Mouse (Mus musculus) liver, embryonic 13.5 days (tissue): ENCODE measurements around the gene Sparcl1. TPM values are rescaled to one million over a fixed set of nuclear protein-coding genes. Genes with fewer than 3 reads are reported as not detected.

Experiments
- ATAC-seq: fragments of 200-750 bp; cut with Nextera tagmentation; 2 replicates; pipeline ENCODE4 v1.8.0; 2017; ENCODE audit warnings: low read depth, mild to moderate bottlenecking, moderate number of reproducible peaks, moderate library complexity
- DNase-seq: peaks from one replicate; pipeline ENCODE4 v3.0.0; 2022
- H3K27ac ChIP-seq: fragments of 300-500 bp; sonication (generic); 2 replicates; pipeline ENCODE4 v1.5.1; 2015; ENCODE audit warnings: moderate library complexity, mild to moderate bottlenecking, inconsistent platforms
- H3K27me3 ChIP-seq: fragments of 300-500 bp; sonication (generic); 2 replicates; pipeline ENCODE4 v1.6.1; 2015; ENCODE audit warnings: mild to moderate bottlenecking, inconsistent platforms
- H3K36me3 ChIP-seq: fragments of 300-500 bp; sonication (generic); 2 replicates; pipeline ENCODE4 v1.6.1; 2015; ENCODE audit warnings: mild to moderate bottlenecking, inconsistent platforms
- H3K4me1 ChIP-seq: fragments of 300-500 bp; sonication (generic); replicated peaks from 2 replicates; pipeline ENCODE4 v1.6.1; 2015; ENCODE audit warnings: inconsistent platforms
- H3K4me2 ChIP-seq: fragments of 300-500 bp; sonication (generic); 2 replicates; pipeline ENCODE4 v1.6.1; 2015; ENCODE audit warnings: inconsistent platforms, mild to moderate bottlenecking, moderate library complexity
- H3K4me3 ChIP-seq: fragments of 300-500 bp; sonication (generic); replicated peaks from 2 replicates; pipeline ENCODE4 v1.5.1; 2015; ENCODE audit warnings: mild to moderate bottlenecking, inconsistent platforms
- H3K9ac ChIP-seq: fragments of 300-500 bp; sonication (generic); 2 replicates; pipeline ENCODE4 v1.6.1; 2015; ENCODE audit warnings: mild to moderate bottlenecking, inconsistent platforms
- H3K9me3 ChIP-seq: fragments of 300-500 bp; sonication (generic); replicated peaks from 2 replicates; pipeline ENCODE4 v1.6.1; 2016; ENCODE audit warnings: inconsistent platforms
- WGBS: fragments of 180-500 bp; shearing (Covaris S2); methylation state at CpG from one replicate; pipeline ENCODE4 v1.1.7; 2015; ENCODE audit not compliant: insufficient replicate concordance; 5-methylcytosine and 5-hydroxymethylcytosine counted together
- polyA plus RNA-seq: library from polyadenylated mRNA; unstranded; fragments of >200 nt; fragmentation: Nextera tagmentation; extraction: Ambion mirVana; gene quantifications from 2 replicates; pipeline ENCODE4 v1.2.1, GENCODE M21; 2015

Sparcl1 gene
- polyA plus RNA-seq, 1 experiment from 2014 or later: 2.0 TPM

DNA sequence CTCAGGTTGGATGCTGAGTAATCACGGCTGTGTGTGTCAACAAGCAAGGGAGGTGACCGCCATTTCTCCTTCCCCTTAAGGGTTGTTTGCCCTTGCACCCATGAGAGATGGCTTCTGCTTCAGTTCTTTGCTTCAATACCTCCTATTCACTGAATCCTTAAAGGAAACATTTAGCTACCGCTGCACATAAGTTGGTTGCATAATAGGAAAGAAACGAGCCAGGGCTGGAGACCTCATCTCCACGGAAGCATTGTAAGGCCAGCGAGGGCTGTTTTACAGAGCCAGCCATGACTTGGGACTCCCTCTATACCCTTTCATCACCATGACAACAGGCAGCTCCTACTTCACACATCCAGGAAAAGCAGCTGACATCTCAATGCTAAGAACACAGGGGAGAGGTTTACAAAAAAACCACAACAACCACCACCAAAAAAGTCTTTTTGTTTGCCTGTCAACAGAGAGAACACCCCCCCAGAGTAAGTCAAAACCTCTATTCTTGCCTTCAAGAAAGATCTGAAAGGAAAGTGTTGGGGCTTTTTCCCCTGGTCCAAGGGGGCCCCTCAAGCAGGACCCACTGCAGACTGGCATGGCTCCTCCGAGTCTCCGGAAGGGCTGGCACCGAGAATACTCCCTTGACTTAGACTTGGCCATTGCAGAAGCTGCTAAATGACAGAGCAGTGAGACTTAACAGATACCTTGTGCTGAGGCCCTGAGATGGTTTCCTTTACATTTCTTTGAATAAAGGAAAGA, 3.2 kb downstream of the Sparcl1 start:
- no peaks in the 10 kb centered on the region for H3K9me3 ChIP-seq
- 33% methylated on average over 9 of the region's 9 CpGs for WGBS
- no peaks in the 10 kb centered on the region for H3K36me3 ChIP-seq
- 0 out of 2 replicates have a peak, but pooled peaks cover 7% of the 10 kb centered on the region for H3K4me1 ChIP-seq
- no peak overlapping the region for H3K9ac ChIP-seq
- ATAC-seq: no peak
- no peak for DNase-seq
- H3K27ac ChIP-seq: no peak overlapping the region
- H3K27me3 ChIP-seq: peaks cover 10% of the 10 kb centered on the region; the same call in 1 of the 2 replicates
- H3K4me2 ChIP-seq: no peak overlapping the region
- no peak overlapping the region for H3K4me3 ChIP-seq

DNA sequence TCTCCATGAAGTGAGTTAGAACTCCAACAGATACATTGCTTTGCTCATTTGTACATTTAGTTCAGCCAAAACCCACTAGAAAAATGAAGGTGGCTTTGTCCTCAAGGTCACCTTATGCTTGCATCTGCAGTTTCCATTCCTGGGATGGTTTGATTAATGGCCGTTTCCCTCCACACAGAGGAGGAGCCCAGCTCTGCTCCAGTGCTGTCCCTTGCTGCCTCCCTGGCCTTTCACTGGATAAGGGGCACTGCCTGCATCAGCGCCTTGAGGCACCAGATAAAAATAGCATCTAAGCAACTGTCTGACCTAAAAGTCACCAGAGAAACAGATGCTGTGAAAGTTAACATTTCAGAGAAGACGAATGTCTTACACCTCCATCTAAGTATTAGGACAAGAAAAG, 4.0 kb downstream of the Sparcl1 start:
- no peak overlapping the region for H3K4me3 ChIP-seq

GRCm38 (mm10) chr5:104108879-104109369, 4.6 kb downstream of the Sparcl1 start:
- H3K27me3 ChIP-seq: peaks cover 10% of the 10 kb centered on the region; the same call in 1 of the 2 replicates
- no peak for DNase-seq
- peak overlapping the region; percentile 28 for H3K4me2 ChIP-seq
- 23% methylated on average over 18 of the region's 18 CpGs for WGBS
- H3K4me1 ChIP-seq: 0 out of 2 replicates have a peak, but pooled peaks cover 7% of the 10 kb centered on the region
- no peak overlapping the region for H3K9ac ChIP-seq
- no peak overlapping the region for H3K4me3 ChIP-seq
- ATAC-seq: no peak
- H3K27ac ChIP-seq: no peak overlapping the region
- no peaks in the 10 kb centered on the region for H3K9me3 ChIP-seq
- no peaks in the 10 kb centered on the region for H3K36me3 ChIP-seq

More for the DNA sequence above, 4.0 kb downstream of the Sparcl1 start:
- no peak for DNase-seq
- no peaks in the 10 kb centered on the region for H3K9me3 ChIP-seq
- ATAC-seq: no peak
- 26% methylated on average over 3 of the region's 3 CpGs for WGBS
- H3K36me3 ChIP-seq: no peaks in the 10 kb centered on the region
- 0 out of 2 replicates have a peak, but pooled peaks cover 7% of the 10 kb centered on the region for H3K4me1 ChIP-seq
- H3K9ac ChIP-seq: no peak overlapping the region
- peaks cover 10% of the 10 kb centered on the region; the same call in 1 of the 2 replicates for H3K27me3 ChIP-seq
- H3K4me2 ChIP-seq: no peak overlapping the region
- no peak overlapping the region for H3K27ac ChIP-seq

- ATAC-seq (no peak), DNase-seq (no peak)
- Histone ChIP-seq H3K27me3 (peaks cover 7% of the 10 kb centered on the region; the same call in 1 of the 2 replicates), H3K4me3 (no peak overlapping the region), H3K9ac (no peak overlapping the region), H3K36me3 (no peaks in the 10 kb centered on the region), H3K9me3 (no peaks in the 10 kb centered on the region), H3K4me1 (0 out of 2 replicates have a peak, but pooled peaks cover 5% of the 10 kb centered on the region), H3K27ac (no peak overlapping the region), H3K4me2 (no peak overlapping the region)
- 58% methylated on average over 11 of the region's 11 CpGs for WGBS
Observed at GRCm38 (mm10) chr5:104108127-104108875, 5.2 kb downstream of the Sparcl1 start.

- DNase-seq (no peak), ATAC-seq (no peak)
- H3K27me3 ChIP-seq: no peaks in the 10 kb centered on the region
- H3K9me3 ChIP-seq: no peaks in the 10 kb centered on the region
- H3K4me1 ChIP-seq: 0 out of 2 replicates have a peak, but pooled peaks cover 5% of the 10 kb centered on the region
- H3K4me3 ChIP-seq: no peak overlapping the region
- H3K4me2 ChIP-seq: no peak overlapping the region
- WGBS: 51% methylated on average over 2 of the region's 2 CpGs
- no peak overlapping the region for H3K27ac ChIP-seq
- no peaks in the 10 kb centered on the region for H3K36me3 ChIP-seq
- no peak overlapping the region for H3K9ac ChIP-seq
Observed at GRCm38 (mm10) chr5:104104111-104104510, 9.4 kb downstream of the Sparcl1 start.

- DNase-seq (no peak), ATAC-seq (no peak)
- no peak overlapping the region for H3K27ac ChIP-seq
- H3K4me1 ChIP-seq: no peaks in the 10 kb centered on the region
- no peak overlapping the region for H3K4me2 ChIP-seq
- H3K9me3 ChIP-seq: no peaks in the 10 kb centered on the region
- no peaks in the 10 kb centered on the region for H3K27me3 ChIP-seq
- no peak overlapping the region for H3K9ac ChIP-seq
- WGBS: 53% methylated on average over 4 of the region's 4 CpGs
- H3K4me3 ChIP-seq: no peak overlapping the region
- no peaks in the 10 kb centered on the region for H3K36me3 ChIP-seq
Observed at GRCm38 (mm10) chr5:104103171-104103570, 10.4 kb downstream of the Sparcl1 start.

GRCm38 (mm10) chr5:104101678-104102531, 11.6 kb downstream of the Sparcl1 start:
- WGBS: 35% methylated on average over 10 of the region's 10 CpGs
- no peaks in the 10 kb centered on the region for H3K9me3 ChIP-seq
- no peaks in the 10 kb centered on the region for H3K36me3 ChIP-seq
- no peak for ATAC-seq
- no peak for DNase-seq
- no peaks in the 10 kb centered on the region for H3K4me1 ChIP-seq
- no peak overlapping the region for H3K4me2 ChIP-seq
- H3K9ac ChIP-seq: no peak overlapping the region
- no peak overlapping the region for H3K4me3 ChIP-seq
- no peaks in the 10 kb centered on the region for H3K27me3 ChIP-seq
- H3K27ac ChIP-seq: no peak overlapping the region

DNA sequence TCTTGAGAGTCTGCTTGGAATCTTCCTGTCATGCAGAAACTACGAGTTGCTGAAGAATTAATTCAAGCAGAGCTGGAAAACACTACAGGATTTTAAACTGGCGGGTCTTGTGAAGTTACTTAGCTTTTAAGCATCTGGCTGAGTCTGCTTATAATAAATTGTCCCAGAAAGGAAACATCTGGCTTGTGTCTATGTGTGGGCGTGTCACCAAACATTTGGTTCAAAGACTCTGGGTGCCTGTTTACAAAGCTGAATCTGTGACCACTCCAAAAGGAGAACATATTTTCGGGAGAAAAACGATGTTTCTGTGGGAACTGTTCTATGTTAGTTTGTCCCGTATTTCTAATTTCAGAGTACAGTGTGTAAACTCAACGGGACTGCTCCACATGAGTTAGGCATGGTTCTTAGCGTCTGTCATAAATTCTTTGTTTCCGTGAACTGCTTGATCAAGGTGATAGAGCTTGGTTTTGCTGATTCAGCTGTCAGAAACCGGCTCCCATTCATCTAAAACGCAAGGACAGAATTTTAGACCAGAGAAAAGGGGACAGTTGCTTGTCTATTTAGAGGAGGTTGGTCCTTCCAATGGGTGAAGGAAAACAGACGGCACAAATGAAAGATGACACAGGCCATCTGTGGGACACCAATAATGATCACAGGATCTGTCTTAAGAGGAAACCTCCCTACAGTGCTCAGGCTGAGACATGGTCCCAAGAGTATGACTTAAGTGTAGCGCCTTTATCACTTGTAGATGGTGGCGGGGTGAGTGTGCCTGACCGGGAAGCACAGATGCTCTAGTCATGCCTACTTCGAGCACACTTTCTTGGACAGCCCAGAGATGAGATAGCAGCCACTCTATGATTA, 17.2 kb downstream of the Sparcl1 start:
- 61% methylated on average over 16 of the region's 16 CpGs for whole genome bisulfite sequencing
- Histone ChIP-seq H3K4me1 (no peaks in the 10 kb centered on the region), H3K36me3 (no peaks in the 10 kb centered on the region), H3K9me3 (no peaks in the 10 kb centered on the region), H3K27me3 (no peaks in the 10 kb centered on the region), H3K4me2 (no peak overlapping the region), H3K27ac (no peak overlapping the region), H3K9ac (no peak overlapping the region), H3K4me3 (no peak overlapping the region)
- ATAC-seq (no peak), DNase-seq (no peak)

DNA sequence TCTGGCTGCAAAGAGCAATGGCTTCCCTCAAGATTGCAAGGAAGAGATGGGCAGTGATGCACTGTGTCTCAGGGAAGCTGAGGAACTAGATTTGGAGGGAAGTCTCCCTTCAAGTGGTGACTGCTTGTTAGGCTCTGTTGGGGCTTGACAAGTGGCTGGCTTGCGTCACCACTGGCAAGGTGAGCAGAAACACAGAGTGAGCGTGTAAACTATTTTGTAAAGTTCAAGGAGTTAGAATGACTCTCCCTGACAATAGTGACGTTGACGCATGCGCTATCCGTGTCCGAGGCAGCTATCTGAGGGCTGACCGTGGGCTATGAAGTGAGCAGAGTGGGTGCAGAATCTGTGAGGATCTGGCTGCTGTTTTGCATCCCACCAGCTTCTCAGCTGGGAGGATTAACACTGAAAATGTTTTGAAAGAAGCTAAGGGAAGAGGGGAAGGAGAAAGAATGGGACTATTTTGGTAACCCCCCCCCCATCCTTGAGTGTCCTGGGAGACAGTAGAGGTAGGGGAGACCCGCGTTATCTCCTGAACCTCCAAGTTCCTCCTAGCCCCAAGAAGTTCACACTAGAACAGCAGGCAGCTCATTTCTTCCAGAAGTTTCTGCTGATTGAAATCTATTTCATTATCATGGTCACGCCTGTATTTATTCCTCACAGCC, 18.0 kb downstream of the Sparcl1 start:
- Histone ChIP-seq H3K27me3 (no peaks in the 10 kb centered on the region), H3K9me3 (no peaks in the 10 kb centered on the region), H3K36me3 (no peaks in the 10 kb centered on the region), H3K4me3 (no peak overlapping the region), H3K27ac (no peak overlapping the region), H3K4me2 (no peak overlapping the region), H3K4me1 (no peaks in the 10 kb centered on the region), H3K9ac (no peak overlapping the region)
- DNase-seq (no peak), ATAC-seq (no peak)
- 67% methylated on average over 11 of the region's 11 CpGs for WGBS

DNA sequence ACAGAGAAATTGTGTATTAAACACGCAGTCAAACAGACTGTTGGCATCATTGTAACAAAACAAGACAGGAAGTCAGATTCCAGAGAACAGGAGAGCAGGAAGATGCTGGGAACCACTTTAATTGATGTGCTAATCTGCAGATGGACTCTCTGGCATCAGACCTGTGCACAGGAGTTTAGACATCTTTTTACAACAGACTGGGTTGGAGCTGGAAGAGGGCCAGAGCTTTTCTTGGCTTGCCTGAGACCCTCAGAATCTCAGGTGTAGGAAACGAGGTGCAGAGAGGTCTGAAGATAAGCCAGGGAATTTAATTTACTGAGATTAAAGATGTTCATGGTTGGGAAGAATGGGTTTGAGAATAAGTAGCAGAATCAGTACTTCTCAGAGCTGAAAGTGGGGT, 23.8 kb downstream of the Sparcl1 start:
- no peaks in the 10 kb centered on the region for H3K9me3 ChIP-seq
- no peaks in the 10 kb centered on the region for H3K27me3 ChIP-seq
- DNase-seq (no peak), ATAC-seq (no peak)
- H3K36me3 ChIP-seq: no peaks in the 10 kb centered on the region
- WGBS: 69% methylated on average over 2 of the region's 2 CpGs
- H3K4me1 ChIP-seq: no peaks in the 10 kb centered on the region
- no peak overlapping the region for H3K27ac ChIP-seq
- no peak overlapping the region for H3K9ac ChIP-seq
- no peak overlapping the region for H3K4me2 ChIP-seq
- H3K4me3 ChIP-seq: no peak overlapping the region
